Mouse (Mus musculus): Measurements from ENCODE around the gene Polr2j. TPM values are rescaled to one million over a fixed set of nuclear protein-coding genes. Genes with fewer than 3 reads are reported as not detected.

The Polr2j gene
- total RNA-seq, 4 experiments from 2014 or later, result 73.1 to 88.1 (median 78.9) TPM

GRCm38 (mm10) chr5:136165246-136165645 lies 48.8 kb downstream of the Polr2j start:
- no peak for DNase-seq (ENCODE audit: low spot score)

- no peak for DNase-seq (ENCODE audit: low spot score)
Measured at GRCm38 (mm10) chr5:136167296-136167695, 50.9 kb downstream of the Polr2j start.

- no peak for DNase-seq (ENCODE audit: low spot score)
Measured at GRCm38 (mm10) chr5:136168071-136168470, 51.6 kb downstream of the Polr2j start.

DNA sequence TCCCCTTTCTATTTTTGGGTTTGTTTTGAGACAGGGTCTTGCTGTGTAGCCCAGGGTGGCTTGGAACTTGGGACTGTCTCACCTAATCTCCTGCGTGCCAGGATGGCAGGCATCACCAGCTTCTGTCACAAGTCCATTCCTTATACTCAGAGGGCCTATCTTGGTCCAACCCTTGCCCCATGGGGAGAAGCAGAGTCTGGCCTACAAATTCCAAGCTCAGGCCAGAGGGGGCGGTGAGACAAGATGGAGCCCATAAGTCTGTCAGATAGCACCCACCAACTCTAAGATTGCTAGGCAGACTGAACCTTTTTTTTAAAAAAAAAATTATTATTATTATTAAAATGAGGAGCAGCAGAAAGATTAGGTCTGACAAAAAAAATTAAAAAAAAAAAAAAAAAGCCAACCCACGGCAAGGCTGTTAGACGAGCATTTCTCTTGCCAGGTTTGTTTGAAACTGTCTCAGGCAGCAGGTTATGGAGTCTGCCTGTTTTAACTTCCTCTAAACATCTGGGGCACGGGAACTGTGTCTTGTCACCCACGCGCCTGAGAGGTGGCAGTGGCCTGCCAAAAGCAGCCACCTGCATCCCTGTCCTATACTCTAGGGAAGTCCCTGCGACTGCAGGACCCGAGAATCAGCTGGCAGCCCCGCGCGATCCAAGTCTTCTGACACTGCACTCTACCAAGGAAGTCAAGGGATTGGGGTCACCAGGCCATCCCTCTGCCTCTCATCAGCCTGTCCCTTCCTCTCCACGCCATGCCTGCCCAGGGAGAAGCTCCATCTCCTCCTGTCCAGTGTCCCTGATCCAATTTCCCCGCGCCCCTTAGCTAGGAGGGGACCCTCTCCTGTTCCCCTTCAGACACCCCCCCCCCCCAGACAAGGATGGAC lies 53.4 kb downstream of the Polr2j start:
- DNase-seq (ENCODE audit: low spot score), result no peak

- peak; percentile 70 for DNase-seq (ENCODE audit: low spot score)
Measured at GRCm38 (mm10) chr5:136170512-136171362, 54.3 kb downstream of the Polr2j start, which contains the start of gene Orai2. Gene Orai2 (minus strand): TSS chr5:136170713.

- DNase-seq (ENCODE audit: low spot score), result no peak
Measured at GRCm38 (mm10) chr5:136171363-136172341, 55.2 kb downstream of the Polr2j start.

Small RNA genes lying within 50 kb of the gene (microRNA-seq; reads per million reads assigned to microRNA genes)
- 1.4 reads per million for gene Mir7035

Other genes with a start within 250 kb of the Polr2j start
- gene Hspb1, start 228.7 kb upstream of the Polr2j start, total RNA-seq (2022), result 100 to 1,000 TPM; 312 to 583 (median 421) TPM
- 100 to 1,000 TPM; 265 to 313 (median 289) TPM for gene Ywhag, start 182.0 kb upstream of the Polr2j start, total RNA-seq (2022)
- under 1 TPM in 3 of 4 experiments, not detected in 1; 0.44 to 0.53 (median 0.46) TPM for gene Ssc4d, start 142.1 kb upstream of the Polr2j start, total RNA-seq (2022)
- not detected for gene Zp3, start 136.5 kb upstream of the Polr2j start, total RNA-seq (2022)
- gene Dtx2, start 121.8 kb upstream of the Polr2j start, total RNA-seq (2022), result 1 to 10 TPM; 6.0 to 7.3 (median 6.8) TPM
- 10 to 100 TPM; 13.3 to 26.7 (median 18.2) TPM for gene Upk3b, start 78.1 kb upstream of the Polr2j start, total RNA-seq (2022)
- gene Upk3bl, start 62.1 kb upstream of the Polr2j start, total RNA-seq (2022), result not detected
- 1 to 10 TPM; 6.6 to 7.6 (median 6.9) TPM for gene Rasa4, start 32.7 kb upstream of the Polr2j start, total RNA-seq (2022)
- 1 to 10 TPM; 5.4 to 6.9 (median 6.0) TPM for gene Lrwd1, start 19.4 kb downstream of the Polr2j start, total RNA-seq (2022)
- gene Alkbh4, start 19.5 kb downstream of the Polr2j start, total RNA-seq (2022), result 1 to 10 TPM; 4.0 to 5.4 (median 4.6) TPM
- 1 to 10 TPM in 1 of 4 experiments, under 1 TPM in 3; 0.31 to 1.3 (median 0.67) TPM for gene Orai2, start 54.1 kb downstream of the Polr2j start, total RNA-seq (2022)
- gene Prkrip1, start 82.3 kb downstream of the Polr2j start, total RNA-seq (2022), result 10 to 100 TPM; 14.8 to 21.1 (median 19.0) TPM
- gene Sh2b2, start 129.9 kb downstream of the Polr2j start, total RNA-seq (2022), result under 1 TPM; 0.24 to 0.82 (median 0.53) TPM

All from heart, adult 8-10 months (tissue).